ENCODE assay signal across 35 mouse cellular contexts in the genomic region with DNA sequence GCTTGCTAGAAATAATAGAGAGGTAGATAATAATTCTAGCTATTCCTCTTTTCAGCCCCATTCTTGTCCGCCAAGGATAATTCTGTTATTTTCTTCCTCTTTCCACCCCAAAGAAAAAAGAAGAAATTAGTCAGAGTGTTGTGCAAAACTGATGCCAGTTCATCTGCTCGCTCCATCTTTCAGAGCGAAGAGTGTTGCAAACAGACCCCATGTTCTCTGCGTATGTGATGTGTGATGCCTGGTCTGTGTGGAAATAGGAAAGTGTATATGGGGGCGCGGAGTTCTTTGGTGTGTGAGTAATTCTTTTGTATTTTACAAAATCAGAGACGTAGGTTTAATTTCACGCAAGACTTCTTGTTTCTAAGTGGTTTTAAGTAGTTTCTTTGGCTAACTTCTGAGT. TPM values are rescaled to one million over a fixed set of nuclear protein-coding genes. Genes with fewer than 3 reads are reported as not detected.
DNase-seq lines count a peak whose midpoint lies in the region; ATAC-seq and TF ChIP-seq lines count a peak whose summit lies in the region.
"Had no signal": no experiment of that assay in that cellular context is flagged by ENCODE, and none has a peak within 500 bp of the region (broad histone marks: within the 10 kb centered on the region; RNA-seq: fewer than 3 reads in every experiment).

No protein-coding gene starts in this region.

- H3K4me1 ChIP-seq in forebrain, postnatal 0 days (ENCODE audit: insufficient read depth): peaks cover 3% of the 10 kb centered on the region; the same call in 1 of the 2 replicates
- H3K4me1 ChIP-seq in forebrain, embryonic 12.5 days: peaks cover 5% of the 10 kb centered on the region; the same call in 1 of the 2 replicates
- no peaks in the 10 kb centered on the region for H3K4me1 ChIP-seq in intestine, embryonic 16.5 days (ENCODE audit: control insufficient read depth, insufficient read depth, low read length)
- H3K4me1 ChIP-seq: heart, embryonic 10.5 days; heart, embryonic 13.5 days had no signal

- no peak overlapping the region for H3K4me3 ChIP-seq in forebrain, postnatal 0 days (ENCODE audit: low read depth, low read length)
- H3K4me3 ChIP-seq in forebrain, embryonic 12.5 days (replicated peaks): no peak overlapping the region
- no peak overlapping the region for H3K4me3 ChIP-seq in intestine, embryonic 16.5 days (ENCODE audit: low read length)
- H3K4me3 ChIP-seq: heart, adult 2 months; heart, embryonic 10.5 days; heart, embryonic 13.5 days had no signal

- no peaks in the 10 kb centered on the region for H3K27me3 ChIP-seq in forebrain, postnatal 0 days (ENCODE audit: insufficient read depth, low read length)
- H3K27me3 ChIP-seq in forebrain, embryonic 12.5 days: no peaks in the 10 kb centered on the region
- H3K27me3 ChIP-seq in intestine, embryonic 16.5 days (replicated peaks; ENCODE audit: control insufficient read depth, insufficient read depth, low read length): no peaks in the 10 kb centered on the region
- H3K27me3 ChIP-seq: CH12.LX; heart, embryonic 13.5 days had no signal

- TF ChIP-seq CTCF in forebrain, postnatal 0 days (IDR thresholded peaks at IDR 0.05; ENCODE audit: low read depth): no peak

- DNase-seq in forebrain, postnatal 0 days: peak; percentile 47
- DNase-seq in layer of hippocampus, adult 18-20 months (ENCODE audit: low spot score in 2 of 2): peak; percentile 39 to 52
- no peak for DNase-seq in layer of hippocampus, postnatal 25 days (ENCODE audit: extremely low spot score in 1 of 2, low spot score in 1 of 2)
- DNase-seq in layer of hippocampus, adult 9-11 months: peak; percentile 38
- DNase-seq: adrenal gland, postnatal 10 days; adrenal gland, postnatal 36 days; B cell, adult 2 months; cerebellum, adult 11 months; cerebellum, adult 2 months; cerebellum, adult 9-11 months; cerebellum, postnatal 36 days; gastrocnemius, postnatal 10 days; gastrocnemius, postnatal 36 days; heart, adult 2 months; heart, postnatal 14 days; heart, postnatal 4 days had no signal

- ATAC-seq in forebrain, postnatal 0 days: peak; percentile 76; the same call in 1 of the 2 replicates
- no peak for ATAC-seq in forebrain, embryonic 12.5 days (ENCODE audit: low FRiP score)
- no peak for ATAC-seq in intestine, embryonic 16.5 days
- ATAC-seq: forebrain, embryonic 16.5 days; hindbrain, postnatal 0 days; inflammation-experienced regulatory T-cells, adult 6 months; intestine, postnatal 0 days; Patski had no signal

- H3K4me2 ChIP-seq in forebrain, postnatal 0 days (ENCODE audit: low read depth): no peak overlapping the region
- no peak overlapping the region for H3K4me2 ChIP-seq in forebrain, embryonic 12.5 days
- H3K4me2 ChIP-seq in intestine, embryonic 16.5 days (ENCODE audit: low read depth, low read length): no peak overlapping the region
- H3K4me2 ChIP-seq: heart, embryonic 13.5 days; hindbrain, embryonic 14.5 days had no signal

- H3K27ac ChIP-seq in forebrain, postnatal 0 days (ENCODE audit: low read depth, low read length): no peak overlapping the region
- H3K27ac ChIP-seq in forebrain, embryonic 12.5 days: no peak overlapping the region
- no peak overlapping the region for H3K27ac ChIP-seq in intestine, embryonic 16.5 days (ENCODE audit: low read length)
- H3K27ac ChIP-seq: heart, adult 2 months; heart, embryonic 10.5 days; heart, embryonic 13.5 days; hindbrain, embryonic 14.5 days; hindbrain, postnatal 0 days had no signal

- H3K36me3 ChIP-seq in forebrain, postnatal 0 days (ENCODE audit: insufficient read depth): no peaks in the 10 kb centered on the region
- no peaks in the 10 kb centered on the region for H3K36me3 ChIP-seq in forebrain, embryonic 12.5 days (replicated peaks)
- H3K36me3 ChIP-seq in intestine, embryonic 16.5 days (ENCODE audit: control insufficient read depth, insufficient read depth, low read length): no peaks in the 10 kb centered on the region
- H3K36me3 ChIP-seq: G1E; heart, embryonic 10.5 days; heart, embryonic 13.5 days had no signal

- no peak overlapping the region for H3K9ac ChIP-seq in forebrain, postnatal 0 days
- H3K9ac ChIP-seq in forebrain, embryonic 12.5 days: no peak overlapping the region
- no peak overlapping the region for H3K9ac ChIP-seq in intestine, embryonic 16.5 days (ENCODE audit: low read depth, low read length)
- H3K9ac ChIP-seq: heart, embryonic 13.5 days; hindbrain, embryonic 14.5 days had no signal

- 53% methylated on average over 8 of the region's 8 CpGs for WGBS in forebrain, postnatal 0 days
- 77% methylated on average over 8 of the region's 8 CpGs for WGBS in forebrain, embryonic 12.5 days
- WGBS in intestine, embryonic 16.5 days: 92% methylated on average over 8 of the region's 8 CpGs

- no peaks in the 10 kb centered on the region for H3K9me3 ChIP-seq in forebrain, postnatal 0 days (ENCODE audit: low read length)
- no peaks in the 10 kb centered on the region for H3K9me3 ChIP-seq in forebrain, embryonic 12.5 days
- no peaks in the 10 kb centered on the region for H3K9me3 ChIP-seq in intestine, embryonic 16.5 days (ENCODE audit: control insufficient read depth, low read length)
- H3K9me3 ChIP-seq: heart, embryonic 10.5 days; heart, embryonic 13.5 days had no signal

RNA-seq across cellular contexts. Expression of gene Iqschfp, which starts 39.1 kb away (rescaled TPM):
- total RNA-seq in forebrain, postnatal 0 days (2014; rRNA removed): 8.6 and 8.8 TPM in 2 replicates
- 5.9 and 6.6 TPM in 2 replicates for polyA plus RNA-seq in forebrain, postnatal 0 days (2015; fragmentation: Nextera tagmentation; extraction: Ambion mirVana)
- 1.4 and 2.5 TPM in 2 replicates for polyA plus RNA-seq in forebrain, embryonic 12.5 days (2016; fragmentation: Nextera tagmentation; extraction: Ambion mirVana)
- 10 to 100 TPM; 12.3 to 13.2 TPM for total RNA-seq in layer of hippocampus, adult 18-20 months (2021)
- 10 to 100 TPM; 11.6 to 12.9 TPM for total RNA-seq in layer of hippocampus, postnatal 25 days (2021)
- not detected in 2 replicates for polyA plus RNA-seq in intestine, embryonic 16.5 days (2015; fragmentation: Nextera tagmentation; extraction: Ambion mirVana)
- total RNA-seq: adrenal gland, adult 18-20 months; adrenal gland, postnatal 10 days; adrenal gland, postnatal 36 days; G1E; gastrocnemius, adult 18-20 months; gastrocnemius, postnatal 10 days; gastrocnemius, postnatal 36 days; granulocyte monocyte progenitor cell, adult 5-6 weeks; heart, adult 2 months; heart, postnatal 14 days; heart, postnatal 4 days had no signal
- polyA plus RNA-seq: G1E; heart, adult 2 months; heart, embryonic 10.5 days; heart, embryonic 13.5 days; heart, embryonic 16.5 days; inflammation-experienced regulatory T-cells, adult 6 months; Patski had no signal

RNA-seq across cellular contexts. Expression of gene Iqcj, which starts 39.2 kb away (rescaled TPM):
- 1.8 and 2.5 TPM in 2 replicates for total RNA-seq in forebrain, postnatal 0 days (2014; rRNA removed)
- polyA plus RNA-seq in forebrain, postnatal 0 days (2015; fragmentation: Nextera tagmentation; extraction: Ambion mirVana): 0.11 and 0.24 TPM in 2 replicates
- 0.51 and 0.63 TPM in 2 replicates for polyA plus RNA-seq in forebrain, embryonic 12.5 days (2016; fragmentation: Nextera tagmentation; extraction: Ambion mirVana)
- 1 to 10 TPM; 2.7 to 3.2 TPM for total RNA-seq in layer of hippocampus, adult 18-20 months (2021)
- 1 to 10 TPM; 4.1 to 5.8 TPM for total RNA-seq in layer of hippocampus, postnatal 25 days (2021)
- polyA plus RNA-seq in intestine, embryonic 16.5 days (2015; fragmentation: Nextera tagmentation; extraction: Ambion mirVana): 0.09 and 0.18 TPM in 2 replicates
- total RNA-seq: adrenal gland, adult 18-20 months; adrenal gland, postnatal 10 days; adrenal gland, postnatal 36 days; gastrocnemius, adult 18-20 months; gastrocnemius, postnatal 10 days; gastrocnemius, postnatal 36 days; granulocyte monocyte progenitor cell, adult 5-6 weeks; heart, adult 2 months; heart, postnatal 14 days; heart, postnatal 4 days had no signal
- polyA plus RNA-seq: embryonic facial prominence, embryonic 11.5 days; embryonic facial prominence, embryonic 14.5 days; G1E; heart, adult 2 months; heart, embryonic 10.5 days; heart, embryonic 13.5 days; heart, embryonic 16.5 days; hindbrain, embryonic 11.5 days; inflammation-experienced regulatory T-cells, adult 6 months; intestine, postnatal 0 days; Patski had no signal

Comparison
In these comparisons a context has a peak if more than half of its experiments do, and no peak if none do; other contexts are left out.
1. DNase-seq: peak in forebrain, postnatal 0 days (single experiment), layer of hippocampus, adult 18-20 months (2 of 2) and layer of hippocampus, adult 9-11 months (single experiment); none in layer of hippocampus, postnatal 25 days (0 of 2).